Mouse (Mus musculus) layer of hippocampus, adult 18-20 months (tissue): ENCODE data around the gene Tars2. TPM values are rescaled to one million over a fixed set of nuclear protein-coding genes. Genes with fewer than 3 reads are reported as not detected.

ENCODE experiments used
- DNase-seq, 2 experiments: peaks; one replicate each; pipeline ENCODE4 v3.0.0; 2022; ENCODE audit warnings: low spot score in 2 of 2
- total RNA-seq, 2 experiments: library from RNA; stranded (reverse); gene quantifications; 2 replicates each; pipeline ENCODE4 v1.2.3; 2021

The Tars2 gene
- total RNA-seq, 2 experiments from 2014 or later: 41.5 to 41.7 TPM

- no peak for DNase-seq
Observed at GRCm38 (mm10) chr3:95735071-95735670, 24.8 kb downstream of the Tars2 start.

DNA sequence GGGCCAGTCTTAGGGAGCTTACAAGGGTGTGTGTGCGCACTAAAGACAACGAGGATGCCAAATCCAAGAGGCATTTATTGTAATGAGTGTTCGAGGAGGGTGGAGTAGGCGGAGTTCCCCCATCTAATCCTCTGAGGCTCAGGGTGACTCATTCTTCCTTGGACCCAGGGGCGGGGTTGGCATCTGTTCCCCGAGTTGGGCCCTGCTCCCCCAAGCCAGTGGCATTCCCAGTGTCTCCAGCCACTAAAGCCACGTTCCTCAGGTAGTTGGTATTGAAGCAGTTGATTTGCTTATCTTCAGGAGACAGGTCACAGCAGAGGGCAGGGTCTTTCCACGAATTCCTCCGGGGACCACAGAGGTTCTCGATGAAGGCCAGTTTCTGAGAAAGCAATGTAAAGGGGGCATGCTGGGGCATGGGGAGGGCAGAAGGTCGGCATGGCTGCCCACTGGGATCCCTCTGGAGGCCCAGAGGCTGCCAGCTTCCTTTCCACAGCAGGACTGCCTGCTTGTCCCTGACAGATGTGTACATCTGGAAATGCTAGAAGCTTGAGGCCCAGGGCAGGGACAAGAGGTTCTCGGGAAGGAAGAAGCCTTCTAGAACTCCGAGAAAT is 25.8 kb downstream of the Tars2 start:
- DNase-seq: no peak

GRCm38 (mm10) chr3:95732744-95733521 is 27.1 kb downstream of the Tars2 start:
- no peak for DNase-seq

DNA sequence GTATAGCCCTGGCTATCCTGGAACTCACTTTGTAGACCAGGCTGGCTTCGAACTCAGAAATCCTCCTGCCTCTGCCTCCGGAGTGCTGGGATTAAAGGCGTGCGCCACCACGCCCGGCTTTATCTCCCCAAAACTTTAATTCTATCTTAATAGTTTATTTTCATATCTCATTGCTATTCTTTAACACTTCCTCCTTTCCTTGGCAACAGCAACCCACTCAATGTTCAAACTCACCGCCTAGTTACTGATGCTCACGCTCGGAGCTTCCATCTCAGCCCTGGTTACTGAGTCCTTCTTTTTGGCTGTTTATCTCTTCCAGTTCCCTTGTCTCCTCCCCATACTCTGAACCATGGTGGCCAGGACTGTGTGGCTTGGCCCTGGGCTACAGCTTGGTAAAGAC is 27.7 kb downstream of the Tars2 start:
- DNase-seq: no peak

- no peak for DNase-seq
Observed at GRCm38 (mm10) chr3:95731802-95732201, 28.2 kb downstream of the Tars2 start.

- DNase-seq: no peak
Observed at GRCm38 (mm10) chr3:95730431-95730830, 29.6 kb downstream of the Tars2 start.

- no peak for DNase-seq
Observed at GRCm38 (mm10) chr3:95728906-95729305, 31.1 kb downstream of the Tars2 start.

DNA sequence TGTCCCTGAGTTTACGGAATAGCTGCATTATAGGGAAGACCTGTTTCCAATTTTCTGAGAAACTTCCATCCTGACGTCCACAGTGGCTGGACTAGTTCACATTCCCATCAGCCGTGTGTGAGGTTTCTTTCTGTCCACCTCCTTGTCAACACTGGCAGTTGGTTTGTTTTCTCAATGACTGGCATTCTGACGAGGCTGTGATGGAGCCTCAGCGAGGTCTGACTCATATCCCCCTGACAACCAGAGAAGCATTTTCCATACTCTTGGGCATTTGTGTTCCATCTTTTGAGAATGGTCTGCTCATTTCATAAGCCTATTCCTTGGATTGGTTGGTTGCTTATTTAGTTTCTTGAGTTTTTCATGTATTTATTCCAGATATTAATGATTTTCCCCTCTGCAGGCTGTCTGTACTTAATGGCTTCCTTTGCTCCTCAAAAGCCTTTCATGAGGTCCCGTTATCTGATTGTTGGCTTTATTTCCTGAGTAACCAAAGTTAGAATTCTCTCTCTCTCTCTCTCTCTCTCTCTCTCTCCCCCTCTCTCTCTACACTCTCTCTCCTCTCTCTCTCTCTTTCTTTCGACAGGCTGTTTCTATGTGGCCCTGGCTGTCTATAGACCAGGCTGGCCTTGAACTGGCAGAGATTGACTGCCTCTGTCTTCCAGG is 33.2 kb downstream of the Tars2 start:
- DNase-seq: no peak

DNA sequence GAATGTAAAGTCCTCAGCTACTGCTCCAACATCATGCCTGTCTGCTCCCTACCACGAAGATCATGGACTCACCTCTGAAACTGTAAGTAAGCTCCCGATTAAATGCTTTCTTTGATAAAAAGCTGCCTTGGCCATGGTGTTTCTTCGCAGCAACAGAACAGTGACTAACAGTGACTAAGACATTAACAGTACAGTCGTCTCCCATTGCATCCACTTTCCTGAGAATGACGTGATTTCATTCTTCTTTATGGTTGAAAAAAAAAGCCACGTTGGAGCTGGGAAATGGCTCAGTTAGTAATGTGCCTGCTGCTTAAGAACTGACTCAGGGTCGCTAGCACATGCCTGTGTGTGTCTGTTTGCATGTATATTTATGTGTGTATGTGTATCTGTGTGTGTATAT is 34.1 kb downstream of the Tars2 start:
- no peak for DNase-seq

DNA sequence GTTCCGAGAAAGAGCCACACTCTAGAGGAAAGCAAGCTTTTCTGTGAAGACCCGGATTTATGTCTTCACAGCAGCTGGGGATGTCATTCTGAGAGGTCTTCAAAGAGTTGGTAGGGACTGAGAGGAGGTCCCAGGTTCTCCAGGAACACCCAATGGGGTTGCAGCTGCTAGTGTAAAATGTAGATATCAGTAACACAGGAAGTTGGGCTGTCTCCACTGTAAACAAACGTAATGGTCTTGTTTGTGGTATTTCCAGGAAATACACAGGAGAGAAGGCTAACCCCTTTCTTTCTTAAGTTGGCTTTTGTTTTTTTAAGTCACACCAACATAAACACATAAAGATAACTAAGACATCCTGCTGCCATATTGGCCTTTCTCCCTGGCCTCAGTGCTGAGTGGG is 37.6 kb downstream of the Tars2 start:
- DNase-seq: no peak

- no peak for DNase-seq
Observed at GRCm38 (mm10) chr3:95718153-95718552, 41.9 kb downstream of the Tars2 start.

DNA sequence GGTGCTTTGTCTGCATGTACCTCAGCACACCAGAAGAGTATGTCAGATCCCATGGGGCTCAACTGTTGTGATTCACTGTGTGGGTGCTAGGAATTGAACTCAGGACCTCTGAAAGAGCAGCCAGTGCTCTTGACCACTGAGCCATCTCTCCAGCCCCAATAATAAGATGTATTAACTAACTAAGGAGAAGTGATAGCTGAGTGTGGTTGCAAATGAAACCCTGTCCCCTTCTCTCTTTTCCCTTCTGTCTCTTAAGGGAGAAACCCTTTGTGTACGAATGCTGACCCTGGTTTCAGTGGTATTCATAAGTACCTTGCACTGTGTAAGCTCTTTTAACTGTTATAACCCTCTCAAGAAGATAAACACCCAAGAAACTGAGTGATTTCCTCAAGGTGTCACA is 43.9 kb downstream of the Tars2 start:
- no peak for DNase-seq

- no peak for DNase-seq
Observed at GRCm38 (mm10) chr3:95709967-95710366, 50.0 kb downstream of the Tars2 start.

DNA sequence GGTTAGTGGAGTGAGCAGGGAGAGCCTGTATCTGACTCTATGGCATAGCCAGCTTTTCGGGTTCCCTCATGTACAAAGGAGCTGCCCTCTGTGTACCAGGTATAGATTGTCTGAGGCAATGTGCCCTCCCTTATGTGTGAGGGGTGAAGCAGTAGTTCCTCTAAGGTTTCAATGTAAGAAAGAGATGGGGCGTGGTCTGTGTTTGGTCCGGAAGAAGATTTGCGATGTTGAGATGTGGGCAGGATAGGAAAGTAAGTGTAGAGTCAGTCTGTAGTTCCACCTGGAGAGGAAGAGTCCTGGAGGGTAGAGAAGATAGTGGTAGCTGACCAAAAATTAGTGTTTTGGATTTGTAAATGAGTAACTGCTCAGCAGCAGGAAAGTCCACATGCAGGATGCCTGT is 51.0 kb downstream of the Tars2 start:
- DNase-seq: no peak

DNA sequence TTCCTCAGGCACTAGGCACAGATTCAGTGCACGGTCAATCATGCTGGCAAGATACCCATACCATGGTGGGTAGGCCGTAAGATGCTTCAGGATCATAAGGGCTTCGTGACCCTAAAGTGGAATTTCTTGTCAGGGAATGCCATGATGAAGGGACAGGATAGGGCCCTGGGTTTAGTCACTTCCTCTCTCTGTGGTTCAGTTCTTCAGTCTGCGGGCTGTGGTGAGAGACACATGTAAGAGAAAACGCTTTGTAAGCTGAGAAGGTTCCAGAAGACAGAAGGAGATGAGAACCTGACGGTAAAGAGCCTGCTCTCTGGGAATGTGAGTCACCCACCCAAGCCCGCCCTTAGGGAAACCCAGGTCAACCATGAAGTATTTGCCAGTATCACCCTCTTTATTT is 52.5 kb downstream of the Tars2 start:
- no peak for DNase-seq

DNA sequence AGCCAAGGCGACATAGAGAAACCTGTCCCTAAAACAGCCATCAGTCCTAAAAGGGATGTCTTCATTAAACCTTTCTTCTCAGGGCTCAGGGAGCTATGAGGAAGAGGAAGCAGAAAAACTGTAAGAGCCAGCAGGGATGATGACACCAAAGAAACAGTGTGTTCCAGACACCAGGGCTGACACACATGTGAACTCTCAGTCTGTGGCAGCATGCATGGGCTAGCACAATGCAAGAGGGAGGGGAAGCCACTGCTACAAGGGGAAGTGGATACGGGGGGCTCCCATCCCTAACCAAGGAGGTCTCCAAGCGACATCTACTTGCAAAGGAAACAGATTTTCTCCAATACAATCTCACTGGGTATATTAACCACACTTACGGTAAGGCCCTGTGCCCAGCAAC is 53.7 kb downstream of the Tars2 start:
- DNase-seq: peak in 1 of 2 experiments; percentile 41

DNA sequence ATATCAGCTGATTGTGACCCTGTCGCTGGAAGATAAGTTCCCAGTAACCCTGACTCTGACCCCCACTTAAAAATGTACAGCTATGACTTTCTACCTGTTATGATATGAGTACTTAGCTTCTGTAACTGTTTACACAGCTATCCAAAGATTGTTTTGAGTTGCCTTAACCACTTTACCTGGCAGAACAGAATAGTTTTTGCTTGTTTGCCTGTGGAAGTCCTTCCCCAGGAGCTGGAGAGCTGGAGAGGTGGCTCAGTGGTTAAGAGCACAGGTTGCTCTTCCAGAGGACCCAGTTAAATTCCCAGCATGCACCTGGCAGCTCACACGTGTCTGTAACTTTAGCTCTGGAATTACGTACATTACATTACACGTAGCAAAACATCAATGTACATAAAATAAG is 55.4 kb downstream of the Tars2 start:
- DNase-seq: no peak

DNA sequence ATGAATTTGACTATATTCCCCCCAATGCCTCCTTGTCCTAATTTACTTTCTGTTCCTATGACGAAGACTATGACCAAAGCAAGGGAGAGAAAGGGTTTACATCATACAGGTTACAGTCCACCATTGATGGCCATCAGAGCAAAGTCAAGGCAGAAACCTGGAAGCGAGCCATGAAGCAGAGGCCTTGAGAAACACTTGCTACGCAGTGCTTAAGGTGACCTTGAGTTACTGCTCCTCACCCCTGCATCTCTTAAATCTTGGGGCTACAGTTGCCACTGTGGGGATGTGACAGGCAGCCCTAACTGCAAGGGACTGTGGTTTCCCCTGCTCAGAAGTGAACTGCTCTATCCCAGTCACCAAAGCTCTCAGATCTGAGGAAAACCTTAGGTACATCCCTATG is 56.7 kb downstream of the Tars2 start:
- no peak for DNase-seq

DNA sequence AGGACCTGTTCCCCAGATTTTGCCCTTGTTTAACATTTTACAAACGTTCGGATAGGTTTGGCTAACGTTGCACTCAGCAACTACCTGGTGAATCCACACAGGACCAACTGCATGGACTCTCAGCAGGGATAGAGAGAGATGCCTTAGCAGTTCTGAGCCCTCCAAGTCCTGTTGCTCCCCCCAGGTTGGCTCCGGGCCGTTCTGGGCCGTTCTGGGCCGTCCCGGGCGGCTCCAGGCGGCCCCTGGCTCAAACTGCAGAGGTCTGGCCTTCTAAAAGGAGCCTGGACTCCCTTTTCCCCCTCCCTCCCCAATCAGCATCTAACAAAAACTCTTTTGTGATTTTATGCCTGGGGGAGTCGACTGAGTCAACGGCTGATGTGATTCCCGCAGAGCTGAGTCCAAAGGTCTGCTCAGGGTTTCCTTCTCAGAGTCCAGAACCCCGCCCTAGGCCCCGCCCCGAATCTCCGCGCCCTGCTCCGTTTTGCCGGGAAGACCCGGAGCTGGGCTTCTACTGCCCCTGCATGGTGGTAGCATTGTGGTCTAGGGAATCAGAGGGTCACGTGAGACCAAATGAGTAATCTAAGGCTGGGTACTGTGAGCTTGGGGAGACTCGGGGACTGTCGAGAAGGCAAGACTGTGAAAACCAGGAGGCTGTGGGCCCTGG is 58.0 kb downstream of the Tars2 start:
- peak; percentile 19 to 48 for DNase-seq

GRCm38 (mm10) chr3:95701085-95701484 is 58.9 kb downstream of the Tars2 start:
- no peak for DNase-seq

DNA sequence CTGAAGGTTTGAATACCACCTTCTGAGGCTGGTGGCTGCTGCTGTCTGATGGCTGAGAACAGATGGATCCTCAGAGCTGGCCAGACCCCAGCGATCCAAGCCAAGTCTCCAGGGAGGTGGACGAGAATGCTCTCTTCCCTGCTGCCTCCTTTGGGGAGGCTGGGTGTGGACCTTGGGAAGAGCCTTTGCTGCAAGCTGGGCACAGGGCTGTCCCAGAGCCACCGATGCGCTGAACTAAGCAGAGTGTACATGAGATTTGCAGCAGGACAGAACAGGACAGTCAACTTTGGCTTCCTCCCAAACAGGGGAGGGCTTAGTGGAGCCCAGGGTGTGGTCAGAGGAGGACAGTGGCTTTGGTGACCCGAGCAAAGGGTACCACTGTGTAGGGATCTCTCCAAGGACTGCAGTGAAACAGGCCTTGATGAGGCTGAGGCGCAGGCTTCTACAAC is 59.7 kb downstream of the Tars2 start:
- DNase-seq: no peak
